Mouse (Mus musculus): ENCODE data around the gene Tec.

GRCm38 (mm10) chr5:72851674-72852098, 16.6 kb downstream of the Tec start:
- TF ChIP-seq GATA1 (IDR thresholded peaks at IDR 0.05; ENCODE audit: low read length) (no peak), TAL1 (IDR thresholded peaks at IDR 0.05; ENCODE audit: low read length) (no peak)

Measured in erythroblast, embryonic 14.5 days (primary cell).